Comparison of ENCODE assay signal across 15 mouse cellular contexts in the genomic region with DNA sequence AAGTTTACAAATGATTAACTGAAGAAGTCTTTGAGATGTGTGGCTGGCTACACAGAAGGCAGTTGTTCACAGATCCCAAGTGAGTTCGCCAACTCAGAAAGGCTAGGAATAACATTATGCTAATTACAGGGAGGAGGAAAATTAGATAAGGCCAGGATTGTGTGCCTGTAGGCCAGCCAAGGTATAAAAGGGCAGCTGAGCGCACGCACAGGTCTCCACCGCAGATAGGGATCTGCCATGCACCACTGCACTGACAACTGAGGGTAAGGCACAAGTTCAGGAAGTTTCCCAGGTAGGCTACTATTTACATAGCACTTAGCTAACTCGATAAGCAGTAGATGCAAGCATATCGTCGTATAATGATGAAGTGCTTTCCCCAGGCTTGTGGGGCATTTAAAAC. TPM values are rescaled to one million over a fixed set of nuclear protein-coding genes. Genes with fewer than 3 reads are reported as not detected.
DNase-seq lines count a peak whose midpoint lies in the region; ATAC-seq and TF ChIP-seq lines count a peak whose summit lies in the region.
"Had no signal": no experiment of that assay in that cellular context is flagged by ENCODE, and none has a peak within 500 bp of the region (broad histone marks: within the 10 kb centered on the region; RNA-seq: fewer than 3 reads in every experiment).

No protein-coding gene starts in this region.

- DNase-seq in adrenal gland, adult 2 months, result peak; percentile 40
- no peak for DNase-seq in adrenal gland, postnatal 25 days
- DNase-seq in lung, adult 2 months, result no peak
- peak; percentile 17 to 25 for DNase-seq in kidney, postnatal 4 days
- DNase-seq in cerebellum, postnatal 4 days (ENCODE audit: low spot score in 2 of 2), result no peak
- no peak for DNase-seq in gastrocnemius, postnatal 10 days
- DNase-seq: cerebellum, adult 18-20 months; thymus, postnatal 4 days had no signal

- H3K9ac ChIP-seq in lung, embryonic 16.5 days (ENCODE audit: low read length), result no peak overlapping the region
- H3K9ac ChIP-seq in stomach, embryonic 15.5 days, result no peak overlapping the region
- H3K9ac ChIP-seq: heart, embryonic 15.5 days had no signal

- no peak overlapping the region for H3K4me2 ChIP-seq in lung, embryonic 16.5 days (ENCODE audit: low read depth, low read length)
- H3K4me2 ChIP-seq in stomach, embryonic 15.5 days, result peak overlapping the region; percentile 17; the same call in 1 of the 2 replicates
- H3K4me2 ChIP-seq: heart, embryonic 15.5 days; midbrain, embryonic 11.5 days had no signal

- WGBS in lung, embryonic 16.5 days, result 36% methylated on average over 7 of the region's 7 CpGs
- WGBS in lung, adult 2 months, result 54% methylated on average over 7 of the region's 7 CpGs
- 40% methylated on average over 7 of the region's 7 CpGs for WGBS in stomach, embryonic 15.5 days

- peak; percentile 17; the same call in 1 of the 2 replicates for ATAC-seq in lung, embryonic 16.5 days (ENCODE audit: low read depth)
- ATAC-seq in stomach, embryonic 15.5 days (ENCODE audit: insufficient read depth, low FRiP score, low read depth), result peak; percentile 74
- ATAC-seq: hindbrain, embryonic 16.5 days had no signal

- no peak for TF ChIP-seq POLR2A in lung, adult 2 months (IDR thresholded peaks at IDR 0.05; ENCODE audit: borderline replicate concordance, extremely low read depth, low read depth, low read length)

- TF ChIP-seq CTCF in lung, adult 2 months (IDR thresholded peaks at IDR 0.05; ENCODE audit: insufficient read depth, low read length), result no peak

- H3K27me3 ChIP-seq in lung, embryonic 16.5 days (ENCODE audit: control insufficient read depth, insufficient read depth, low read depth, low read length), result no peaks in the 10 kb centered on the region
- H3K27me3 ChIP-seq in stomach, embryonic 15.5 days (replicated peaks), result no peaks in the 10 kb centered on the region
- H3K27me3 ChIP-seq: heart, embryonic 15.5 days had no signal

- H3K27ac ChIP-seq in lung, embryonic 16.5 days (ENCODE audit: low read length), result peak overlapping the region; percentile 14
- peak overlapping the region; percentile 60 for H3K27ac ChIP-seq in stomach, embryonic 15.5 days
- H3K27ac ChIP-seq: embryonic facial prominence, embryonic 10.5 days; heart, embryonic 15.5 days had no signal

- H3K36me3 ChIP-seq in lung, embryonic 16.5 days (ENCODE audit: control insufficient read depth, insufficient read depth, low read length), result peaks cover 14% of the 10 kb centered on the region
- peaks cover 12% of the 10 kb centered on the region for H3K36me3 ChIP-seq in stomach, embryonic 15.5 days

- peaks cover 25% of the 10 kb centered on the region for H3K4me1 ChIP-seq in lung, embryonic 16.5 days (replicated peaks; ENCODE audit: control insufficient read depth, insufficient read depth, low read length)
- H3K4me1 ChIP-seq in lung, adult 2 months (ENCODE audit: control insufficient read depth, insufficient read depth, low read length), result no peaks in the 10 kb centered on the region; the same call in none of the 2 replicates
- 0 out of 2 replicates have a peak, but pooled peaks cover 6% of the 10 kb centered on the region for H3K4me1 ChIP-seq in stomach, embryonic 15.5 days

- no peak overlapping the region for H3K4me3 ChIP-seq in lung, embryonic 16.5 days (ENCODE audit: low read length)
- no peak overlapping the region for H3K4me3 ChIP-seq in lung, adult 2 months (replicated peaks; ENCODE audit: extremely low read depth, low read depth, low read length)
- H3K4me3 ChIP-seq in stomach, embryonic 15.5 days (replicated peaks), result no peak overlapping the region
- H3K4me3 ChIP-seq: embryonic facial prominence, embryonic 10.5 days; heart, embryonic 15.5 days had no signal

- H3K9me3 ChIP-seq in lung, embryonic 16.5 days (ENCODE audit: control insufficient read depth, low read length), result peaks cover 7% of the 10 kb centered on the region; the same call in 1 of the 2 replicates
- 0 out of 2 replicates have a peak, but pooled peaks cover 5% of the 10 kb centered on the region for H3K9me3 ChIP-seq in stomach, embryonic 15.5 days
- H3K9me3 ChIP-seq: heart, embryonic 15.5 days had no signal

RNA-seq across cellular contexts. Expression of gene Soat1, which starts 3.6 kb away (rescaled TPM):
- total RNA-seq in adrenal gland, adult 2 months (2021), result 1,000 to 10,000 TPM; 1,258 to 1,398 TPM
- polyA plus RNA-seq in adrenal gland, adult 2 months (2012; rRNA removed), result 116 and 185 TPM in 2 replicates
- total RNA-seq in adrenal gland, postnatal 25 days (2021), result 728 and 1,057 TPM in 2 replicates
- polyA plus RNA-seq in lung, embryonic 16.5 days (2015; fragmentation: Nextera tagmentation; extraction: Ambion mirVana), result 38.7 and 38.9 TPM in 2 replicates
- polyA plus RNA-seq in lung, adult 2 months (2012; rRNA removed), result 61.3 and 104 TPM in 2 replicates
- 51.5 and 52.8 TPM in 2 replicates for polyA plus RNA-seq in stomach, embryonic 15.5 days (2015; fragmentation: Nextera tagmentation; extraction: Ambion mirVana)
- 10 to 100 TPM; 12.2 to 17.5 TPM for total RNA-seq in gastrocnemius, postnatal 10 days (2021)

RNA-seq across cellular contexts. Expression of gene Axdnd1, which starts 49.6 kb away (rescaled TPM):
- total RNA-seq in adrenal gland, adult 2 months (2021), result 1 to 10 TPM; 1.7 to 9.1 TPM
- polyA plus RNA-seq in adrenal gland, adult 2 months (2012; rRNA removed), result 0.11 TPM in 1 of 2 replicates, not detected in the other
- 2.9 and 5.6 TPM in 2 replicates for total RNA-seq in adrenal gland, postnatal 25 days (2021)
- 0.15 and 0.41 TPM in 2 replicates for polyA plus RNA-seq in lung, embryonic 16.5 days (2015; fragmentation: Nextera tagmentation; extraction: Ambion mirVana)
- 0.20 TPM in 1 of 2 replicates, not detected in the other for polyA plus RNA-seq in lung, adult 2 months (2012; rRNA removed)
- 0.18 TPM in 1 of 2 replicates, not detected in the other for polyA plus RNA-seq in stomach, embryonic 15.5 days (2015; fragmentation: Nextera tagmentation; extraction: Ambion mirVana)
- under 1 TPM in 1 of 2 experiments, not detected in 1; 0.16 TPM for total RNA-seq in gastrocnemius, postnatal 10 days (2021)
- polyA plus RNA-seq: neural tube, embryonic 11.5 days had no signal

RNA-seq across cellular contexts. Expression of gene Gm10031, which starts 53.3 kb away (rescaled TPM):
- total RNA-seq in adrenal gland, adult 2 months (2021), result 10 to 100 TPM; 37.5 to 44.6 TPM
- 13.3 and 20.3 TPM in 2 replicates for polyA plus RNA-seq in adrenal gland, adult 2 months (2012; rRNA removed)
- total RNA-seq in adrenal gland, postnatal 25 days (2021), result 36.1 and 38.0 TPM in 2 replicates
- 0.34 and 0.69 TPM in 2 replicates for polyA plus RNA-seq in lung, embryonic 16.5 days (2015; fragmentation: Nextera tagmentation; extraction: Ambion mirVana)
- 11.0 and 12.2 TPM in 2 replicates for polyA plus RNA-seq in lung, adult 2 months (2012; rRNA removed)
- 0.35 and 1.8 TPM in 2 replicates for polyA plus RNA-seq in stomach, embryonic 15.5 days (2015; fragmentation: Nextera tagmentation; extraction: Ambion mirVana)
- total RNA-seq in gastrocnemius, postnatal 10 days (2021), result 10 to 100 TPM; 34.7 to 35.3 TPM

Comparison
In these comparisons a context has a peak if more than half of its experiments do, and no peak if none do; other contexts are left out.
1. DNase-seq: peak in adrenal gland, adult 2 months (single experiment) and kidney, postnatal 4 days (2 of 2); none in adrenal gland, postnatal 25 days (single experiment), lung, adult 2 months (single experiment), cerebellum, postnatal 4 days (0 of 2) and gastrocnemius, postnatal 10 days (single experiment).